ENCODE assay signal across 16 mouse cellular contexts in genomic region chr4:59822119-59822518, GRCm38 (mm10). TPM values are rescaled to one million over a fixed set of nuclear protein-coding genes. Genes with fewer than 3 reads are reported as not detected.
DNase-seq lines count a peak whose midpoint lies in the region; ATAC-seq and TF ChIP-seq lines count a peak whose summit lies in the region.
"Had no signal": no experiment of that assay in that cellular context is flagged by ENCODE, and none has a peak within 500 bp of the region (broad histone marks: within the 10 kb centered on the region; RNA-seq: fewer than 3 reads in every experiment).

No protein-coding gene starts in this region.

- no peak overlapping the region for H3K9ac ChIP-seq in lung, embryonic 14.5 days
- H3K9ac ChIP-seq in CH12.LX (ENCODE audit: insufficient read depth, low read depth): no peak overlapping the region
- H3K9ac ChIP-seq: embryonic facial prominence, embryonic 15.5 days; forebrain, embryonic 15.5 days; intestine, embryonic 15.5 days had no signal

- no peak for TF ChIP-seq CTCF in lung, embryonic 14.5 days (IDR thresholded peaks at IDR 0.05; ENCODE audit: low read depth)
- TF ChIP-seq CTCF in CH12.LX (conservative IDR thresholded peaks at IDR 0.05 in 1 of 2, IDR thresholded peaks at IDR 0.05 in 1 of 2; ENCODE audit: low read depth in 2 of 2, low read length in 2 of 2): no peak

- dilution Hi-C loops in CH12.LX (cut with MboI; ENCODE audit: extremely low pct_ligation_motif_present, extremely low pct_unique_long_range_greater_than_20kb, low sequenced_read_pairs): no loop called here

- H3K27ac ChIP-seq in lung, embryonic 14.5 days (ENCODE audit: low read depth): no peak overlapping the region
- no peak overlapping the region for H3K27ac ChIP-seq in CH12.LX (ENCODE audit: insufficient read depth, low read depth)
- H3K27ac ChIP-seq: embryonic facial prominence, embryonic 15.5 days; forebrain, embryonic 15.5 days; gastrocnemius, adult 2 months; heart, embryonic 10.5 days; hindbrain, embryonic 10.5 days; intestine, embryonic 15.5 days; limb, embryonic 10.5 days had no signal

- H3K27me3 ChIP-seq in lung, embryonic 14.5 days (ENCODE audit: insufficient read depth, low read length): no peaks in the 10 kb centered on the region
- H3K27me3 ChIP-seq in CH12.LX (replicated peaks): no peaks in the 10 kb centered on the region
- H3K27me3 ChIP-seq: embryonic facial prominence, embryonic 15.5 days; forebrain, embryonic 15.5 days; intestine, embryonic 15.5 days had no signal

- no peaks in the 10 kb centered on the region for H3K9me3 ChIP-seq in lung, embryonic 14.5 days (ENCODE audit: low read depth, low read length)
- H3K9me3 ChIP-seq in CH12.LX (replicated peaks; ENCODE audit: low read length): peaks cover 4% of the 10 kb centered on the region
- H3K9me3 ChIP-seq: embryonic facial prominence, embryonic 15.5 days; forebrain, embryonic 15.5 days; heart, embryonic 10.5 days; hindbrain, embryonic 10.5 days; intestine, embryonic 15.5 days; limb, embryonic 10.5 days had no signal

- H3K4me1 ChIP-seq in lung, embryonic 14.5 days (ENCODE audit: insufficient read depth): peaks cover 6% of the 10 kb centered on the region; the same call in 1 of the 2 replicates
- H3K4me1 ChIP-seq in CH12.LX (ENCODE audit: control insufficient read depth in 1 of 2, insufficient read depth in 2 of 2): peaks cover 31 to 97% of the 10 kb centered on the region in 2 experiments

- no peak for TF ChIP-seq POLR2A in CH12.LX (IDR thresholded peaks at IDR 0.05; ENCODE audit: low read depth, low read length)

- H3K4me2 ChIP-seq in lung, embryonic 14.5 days: no peak overlapping the region
- H3K4me2 ChIP-seq in CH12.LX (ENCODE audit: insufficient read depth, low read depth, poor library complexity, severe bottlenecking): no peak overlapping the region
- H3K4me2 ChIP-seq: embryonic facial prominence, embryonic 15.5 days; forebrain, embryonic 15.5 days; intestine, embryonic 15.5 days; midbrain, embryonic 11.5 days had no signal

- no peak overlapping the region for H3K4me3 ChIP-seq in lung, embryonic 14.5 days (ENCODE audit: low read depth, low read length)
- H3K4me3 ChIP-seq in CH12.LX (replicated peaks in 1 of 3; ENCODE audit: low read depth in 2 of 3, low read length in 2 of 3, poor library complexity in 1 of 3): no peak overlapping the region
- H3K4me3 ChIP-seq: embryonic facial prominence, embryonic 15.5 days; forebrain, embryonic 15.5 days; gastrocnemius, adult 2 months; heart, embryonic 10.5 days; hindbrain, embryonic 10.5 days; intestine, embryonic 15.5 days; limb, embryonic 10.5 days had no signal

- no peaks in the 10 kb centered on the region for H3K36me3 ChIP-seq in lung, embryonic 14.5 days (ENCODE audit: insufficient read depth)
- H3K36me3 ChIP-seq in CH12.LX (replicated peaks in 1 of 2; ENCODE audit: control insufficient read depth in 1 of 2, insufficient read depth in 1 of 2, low read length in 1 of 2): peaks cover 1 to 36% of the 10 kb centered on the region in 2 experiments
- H3K36me3 ChIP-seq: embryonic facial prominence, embryonic 15.5 days; forebrain, embryonic 15.5 days; heart, embryonic 10.5 days; intestine, embryonic 15.5 days; limb, embryonic 10.5 days had no signal

- H3K79me2 ChIP-seq in CH12.LX (replicated peaks; ENCODE audit: control insufficient read depth, extremely low read depth, insufficient read depth, poor library complexity, severe bottlenecking): peaks cover 6% of the 10 kb centered on the region

- peak; percentile 21 for DNase-seq in lung, embryonic 14.5 days
- no peak for DNase-seq in lung, postnatal 14 days
- peak; percentile 83 for DNase-seq in A20 (ENCODE audit: low read depth, low spot score)
- peak; percentile 85 for DNase-seq in CH12.LX (ENCODE audit: extremely low read depth)
- DNase-seq in kidney, postnatal 36 days: peak; percentile 44 to 77
- no peak for DNase-seq in adrenal gland, adult 18-20 months (ENCODE audit: low spot score in 2 of 2)
- DNase-seq in urinary bladder, postnatal 10 days (ENCODE audit: low spot score): no peak
- DNase-seq: adrenal gland, adult 2 months; gastrocnemius, adult 2 months had no signal

- no peak for ATAC-seq in lung, embryonic 14.5 days (ENCODE audit: insufficient read depth)
- ATAC-seq: forebrain, embryonic 15.5 days; intestine, embryonic 15.5 days had no signal

- peak; percentile 50; the same call in 1 of the 2 replicates for TF ChIP-seq EP300 in CH12.LX (IDR thresholded peaks at IDR 0.05; ENCODE audit: low read length)

- WGBS in lung, embryonic 14.5 days: 72% methylated on average over 4 of the region's 4 CpGs

- TF ChIP-seq RAD21 in CH12.LX (IDR thresholded peaks at IDR 0.05; ENCODE audit: low read depth, low read length): no peak

- in situ Hi-C loops in CH12.LX (cut with MboI; ENCODE audit: low pct_ligation_motif_present, low pct_unique_long_range_greater_than_20kb, low sequenced_read_pairs): no loop called here

TF ChIP-seq in CH12.LX, 34 proteins besides CTCF, POLR2A, EP300 and RAD21:
- no peak for TF ChIP-seq SMC3 (IDR thresholded peaks at IDR 0.05; ENCODE audit: low read depth, low read length)
- TF ChIP-seq MYC (IDR thresholded peaks at IDR 0.05; ENCODE audit: low read depth, low read length): 0 out of 2 replicates have a peak, but pooled peaks have one; percentile 29
- no peak for TF ChIP-seq MXI1 (IDR thresholded peaks at IDR 0.05; ENCODE audit: low read depth, low read length)
- no peak for TF ChIP-seq GABPA (IDR thresholded peaks at IDR 0.05; ENCODE audit: insufficient replicate concordance, low read depth, low read length)
- TF ChIP-seq SIN3A (IDR thresholded peaks at IDR 0.05; ENCODE audit: low read length): peak; percentile 54; the same call in 1 of the 2 replicates
- TF ChIP-seq ETS1 (conservative IDR thresholded peaks at IDR 0.05; ENCODE audit: low read depth, low read length): peak; percentile 33; the same call in 1 of the 2 replicates
- TF ChIP-seq JUND (conservative IDR thresholded peaks at IDR 0.05; ENCODE audit: low read depth, low read length): peak; percentile 26; the same call in 1 of the 2 replicates
- no peak for TF ChIP-seq USF2 (conservative IDR thresholded peaks at IDR 0.05; ENCODE audit: low read depth, low read length)
- no peak for TF ChIP-seq MAX (IDR thresholded peaks at IDR 0.05; ENCODE audit: low read length)
- TF ChIP-seq PAX5 (IDR thresholded peaks at IDR 0.05; ENCODE audit: low read length): no peak
- peak; percentile 51; the same call in 1 of the 2 replicates for TF ChIP-seq ELF1 (IDR thresholded peaks at IDR 0.05; ENCODE audit: low read depth, low read length)
- 0 out of 2 replicates have a peak, but pooled peaks have one; percentile 30 for TF ChIP-seq IRF4 (IDR thresholded peaks at IDR 0.05; ENCODE audit: low read depth, low read length)
- TF ChIP-seq NELFE (IDR thresholded peaks at IDR 0.05; ENCODE audit: low read depth, low read length): no peak
TF ChIP-seq in CH12.LX: peak in this region for 6.

RNA-seq across cellular contexts. Expression of gene Snx30, which starts 16.5 kb away (rescaled TPM):
- 9.8 and 10.6 TPM in 2 replicates for polyA plus RNA-seq in lung, embryonic 14.5 days (2014; fragmentation: Nextera tagmentation; extraction: Ambion mirVana)
- 8.1 and 8.4 TPM in 2 replicates for total RNA-seq in CH12.LX (2012; rRNA removed)
- total RNA-seq in CH12.LX (2014; rRNA removed): 7.9 and 9.7 TPM in 2 replicates
- polyA plus RNA-seq in CH12.LX (2012; ENCODE audit: insufficient read length, low read depth): 15.9 and 16.9 TPM in 2 replicates
- 1 to 10 TPM; 4.1 to 5.1 TPM for total RNA-seq in adrenal gland, adult 18-20 months (2021)

RNA-seq across cellular contexts. Expression of gene Inip, which starts 20.7 kb away (rescaled TPM):
- polyA plus RNA-seq in lung, embryonic 14.5 days (2014; fragmentation: Nextera tagmentation; extraction: Ambion mirVana): 60.7 and 64.7 TPM in 2 replicates
- total RNA-seq in CH12.LX (2012; rRNA removed) (24.3 and 28.9 TPM in 2 replicates), CH12.LX (2014; rRNA removed) (67.1 and 73.2 TPM in 2 replicates)
- polyA plus RNA-seq in CH12.LX (2012; ENCODE audit: insufficient read length, low read depth): 32.5 and 38.5 TPM in 2 replicates
- total RNA-seq in adrenal gland, adult 18-20 months (2021): 10 to 100 TPM; 17.5 to 17.6 TPM

Comparison
In these comparisons a context has a peak if more than half of its experiments do, and no peak if none do; other contexts are left out.
1. DNase-seq: peak in lung, embryonic 14.5 days (single experiment), A20 (single experiment), CH12.LX (single experiment) and kidney, postnatal 36 days (2 of 2); none in lung, postnatal 14 days (single experiment), adrenal gland, adult 18-20 months (0 of 2) and urinary bladder, postnatal 10 days (single experiment).